Mouse (Mus musculus): Measurements from ENCODE around the gene Nat10. TPM values are rescaled to one million over a fixed set of nuclear protein-coding genes. Genes with fewer than 3 reads are reported as not detected.
A peak's percentile ranks its signal among the peaks of the same experiment; 100 is the strongest.

Nat10 gene
- 10 to 100 TPM; 15.8 to 18.3 TPM for total RNA-seq (2021)
- long read RNA-seq, experiment 1, transcript Nat10-201 (29 exons, 3,879 nt) = major isoform, 13 of 20 reads
- long read RNA-seq, experiment 1, partial matches to known transcripts = 4 of 20 reads
- long read RNA-seq, experiment 1, other reads (novel, unspliced or antisense) = 3 of 20 reads
- long read RNA-seq, experiment 2, transcript Nat10-201 (29 exons, 3,879 nt) = major isoform, 17 of 25 reads
- long read RNA-seq, experiment 2, partial matches to known transcripts = 6 of 25 reads
- long read RNA-seq, experiment 2, other reads (novel, unspliced or antisense) = 2 of 25 reads

- intact Hi-C loops (cut with DNase I) = loop anchor here (2.0 kb wide), 1 partner anchor 36 kb away; the partner anchor contains the start of gene Caprin1
- Histone ChIP-seq H3K4me3 (peak within 1 kb of the TSS; percentile 92), H3K27ac (peak within 1 kb of the TSS; percentile 94)
- 0 out of 2 replicates have a peak, but pooled peaks have one; percentile 2 for TF ChIP-seq CTCF (IDR thresholded peaks at IDR 0.05)
- DNase-seq = peak; percentile 97
Measured at GRCm38 (mm10) chr2:103760906-103761716, at the start of gene Nat10. Gene Nat10, minus strand, starts transcription at chr2:103761270.

- DNase-seq = no peak
- Histone ChIP-seq H3K4me3 (no peak overlapping the region), H3K27ac (no peak overlapping the region)
- intact Hi-C loops (cut with DNase I) = no loop called here
- no peak for TF ChIP-seq CTCF (IDR thresholded peaks at IDR 0.05)
Measured at GRCm38 (mm10) chr2:103810412-103810811, 49.3 kb upstream of the Nat10 start.

- intact Hi-C loops (cut with DNase I) = no loop called here
- no peak overlapping the region for H3K27ac ChIP-seq
- DNase-seq = no peak
- H3K4me3 ChIP-seq = no peak overlapping the region
- TF ChIP-seq CTCF (IDR thresholded peaks at IDR 0.05) = no peak
Measured at GRCm38 (mm10) chr2:103808466-103808865, 47.4 kb upstream of the Nat10 start.

GRCm38 (mm10) chr2:103803770-103804530 lies 42.9 kb upstream of the Nat10 start:
- DNase-seq = no peak
- no peak for TF ChIP-seq CTCF (IDR thresholded peaks at IDR 0.05)
- H3K4me3 ChIP-seq = no peak overlapping the region
- peak overlapping the region; percentile 13; the same call in 1 of the 2 replicates for H3K27ac ChIP-seq
- intact Hi-C loops (cut with DNase I) = loop anchor here (5.0 kb wide), 1 partner anchor 43 kb away; no protein-coding TSS in a partner anchor

- no peak for TF ChIP-seq CTCF (IDR thresholded peaks at IDR 0.05)
- no peak overlapping the region for H3K4me3 ChIP-seq
- intact Hi-C loops (cut with DNase I) = loop anchor here (5.0 kb wide), 1 partner anchor 45 kb away; no protein-coding TSS in a partner anchor
- no peak overlapping the region for H3K27ac ChIP-seq
- DNase-seq = no peak
Measured at GRCm38 (mm10) chr2:103802422-103802821, 41.4 kb upstream of the Nat10 start.

GRCm38 (mm10) chr2:103797491-103798009 lies 36.5 kb upstream of the Nat10 start, which contains the start of gene Caprin1:
Gene Caprin1, minus strand, starts transcription at chr2:103797649.
- intact Hi-C loops (cut with DNase I) = loop anchor here (2.0 to 10.0 kb wide), 3 partner anchors 37 to 697 kb away; partner anchors contain the start of genes Hipk3 and Nat10
- peak within 1 kb of the TSS; percentile 95 for H3K27ac ChIP-seq
- peak; percentile 96 for DNase-seq
- TF ChIP-seq CTCF (IDR thresholded peaks at IDR 0.05) = no peak
- H3K4me3 ChIP-seq = peak within 1 kb of the TSS; percentile 79

- no peak; the same call in 1 of the 2 replicates for TF ChIP-seq CTCF (IDR thresholded peaks at IDR 0.05)
- Histone ChIP-seq H3K27ac (peak overlapping the region; percentile 95), H3K4me3 (peak overlapping the region; percentile 79)
- peak; percentile 93 for DNase-seq
- intact Hi-C loops (cut with DNase I) = loop anchor here (2.0 to 10.0 kb wide), 3 partner anchors 36 to 698 kb away; partner anchors contain the start of genes Hipk3 and Nat10
Measured at GRCm38 (mm10) chr2:103796861-103797466, 35.9 kb upstream of the Nat10 start.

- peak; percentile 75 for DNase-seq
- intact Hi-C loops (cut with DNase I) = loop anchor here (2.0 to 10.0 kb wide), 3 partner anchors 36 to 698 kb away; partner anchors contain the start of genes Hipk3 and Nat10
- peak overlapping the region; percentile 79 for H3K4me3 ChIP-seq
- H3K27ac ChIP-seq = peak overlapping the region; percentile 95
- no peak for TF ChIP-seq CTCF (IDR thresholded peaks at IDR 0.05)
Measured at GRCm38 (mm10) chr2:103796211-103796860, 35.3 kb upstream of the Nat10 start.

- Histone ChIP-seq H3K4me3 (peak overlapping the region; percentile 79), H3K27ac (peak overlapping the region; percentile 95)
- intact Hi-C loops (cut with DNase I) = loop anchor here (2.0 to 10.0 kb wide), 3 partner anchors 35 to 699 kb away; partner anchors contain the start of genes Hipk3 and Nat10
- no peak for TF ChIP-seq CTCF (IDR thresholded peaks at IDR 0.05)
- peak; percentile 70 for DNase-seq
Measured at GRCm38 (mm10) chr2:103795843-103796210, 34.8 kb upstream of the Nat10 start.

- intact Hi-C loops (cut with DNase I) = loop anchor here (10.0 kb wide), 1 partner anchor 703 kb away; the partner anchor contains the start of gene Hipk3
- no peak overlapping the region for H3K4me3 ChIP-seq
Measured at GRCm38 (mm10) chr2:103792009-103792408, 30.9 kb upstream of the Nat10 start.

GRCm38 (mm10) chr2:103785735-103786134 lies 24.7 kb upstream of the Nat10 start:
- intact Hi-C loops (cut with DNase I) = no loop called here
- no peak for TF ChIP-seq CTCF (IDR thresholded peaks at IDR 0.05)
- Histone ChIP-seq H3K27ac (no peak overlapping the region), H3K4me3 (no peak overlapping the region)
- no peak for DNase-seq

More at GRCm38 (mm10) chr2:103792009-103792408, 30.9 kb upstream of the Nat10 start:
- no peak for TF ChIP-seq CTCF (IDR thresholded peaks at IDR 0.05)
- no peak overlapping the region for H3K27ac ChIP-seq
- DNase-seq = no peak
